Mouse (Mus musculus): Measurements from ENCODE around the gene Cacna1a. TPM values are rescaled to one million over a fixed set of nuclear protein-coding genes. Genes with fewer than 3 reads are reported as not detected.

Cacna1a gene
- polyA plus RNA-seq, 1 experiment from 2014 or later, result 5.3 TPM

DNA sequence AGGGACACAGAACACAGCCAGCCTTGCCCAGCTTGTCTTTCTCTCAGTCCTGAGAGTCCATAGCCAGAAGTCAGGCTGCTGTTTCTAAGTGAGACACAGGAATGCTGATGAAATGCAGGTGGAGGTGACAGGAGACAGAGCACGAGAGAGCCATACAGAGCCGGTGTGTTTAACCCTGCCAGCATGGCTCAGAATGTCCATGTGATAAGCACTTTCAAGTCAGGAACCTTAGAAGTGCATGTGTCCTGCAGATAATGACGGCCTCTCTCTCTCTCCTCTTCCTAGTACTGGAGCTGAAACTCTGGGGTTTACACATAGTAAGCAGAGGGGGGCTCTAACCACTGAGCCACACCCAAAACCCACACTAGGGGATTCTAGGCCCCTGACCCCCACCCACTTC, 157.3 kb downstream of the Cacna1a start:
- H3K36me3 ChIP-seq (ENCODE audit: control insufficient read depth, insufficient read depth, low read length), result no peaks in the 10 kb centered on the region
- no peaks in the 10 kb centered on the region for H3K27me3 ChIP-seq (ENCODE audit: control insufficient read depth, insufficient read depth, low read length)
- H3K9me3 ChIP-seq (ENCODE audit: control insufficient read depth, low read length), result no peaks in the 10 kb centered on the region
- no peak overlapping the region for H3K9ac ChIP-seq (ENCODE audit: low read length)
- H3K4me2 ChIP-seq (ENCODE audit: low read depth, severe bottlenecking), result no peak overlapping the region
- DNase-seq (ENCODE audit: low spot score) (no peak), ATAC-seq (ENCODE audit: insufficient number of reproducible peaks, low FRiP score, low TSS enrichment, low read depth) (no peak)
- WGBS, result 48% methylated on average over 3 of the region's 3 CpGs
- peaks cover 5% of the 10 kb centered on the region; the same call in 1 of the 2 replicates for H3K4me1 ChIP-seq (ENCODE audit: control insufficient read depth, insufficient read depth, low read length)
- no peak overlapping the region for H3K4me3 ChIP-seq (ENCODE audit: low read depth, low read length)
- H3K27ac ChIP-seq (replicated peaks; ENCODE audit: low read depth, low read length), result no peak overlapping the region

DNA sequence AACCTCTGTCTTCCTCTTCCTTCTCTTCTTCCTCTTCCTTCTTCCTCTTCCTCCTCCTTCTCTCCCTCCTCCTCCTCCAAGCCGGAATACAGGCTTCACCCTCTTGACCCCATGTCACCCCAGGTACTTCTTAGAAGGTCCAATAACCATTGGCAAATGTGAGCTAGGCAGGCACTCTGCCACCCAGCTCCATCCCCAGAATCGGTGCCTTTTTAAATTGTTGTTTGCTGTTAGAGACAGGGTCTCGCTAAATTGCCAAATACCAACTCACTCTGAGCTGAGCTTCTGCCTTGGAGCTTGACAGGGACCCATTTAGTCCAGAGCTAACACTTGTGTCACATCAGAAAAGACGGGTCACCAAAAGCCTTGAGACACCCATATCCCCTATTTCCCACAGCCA, 164.2 kb downstream of the Cacna1a start:
- WGBS, result 77% methylated on average over 4 of the region's 4 CpGs
- Histone ChIP-seq H3K27ac (replicated peaks; ENCODE audit: low read depth, low read length) (no peak overlapping the region), H3K9me3 (ENCODE audit: control insufficient read depth, low read length) (no peaks in the 10 kb centered on the region), H3K4me2 (ENCODE audit: low read depth, severe bottlenecking) (no peak overlapping the region), H3K4me1 (ENCODE audit: control insufficient read depth, insufficient read depth, low read length) (no peaks in the 10 kb centered on the region), H3K36me3 (ENCODE audit: control insufficient read depth, insufficient read depth, low read length) (no peaks in the 10 kb centered on the region), H3K9ac (ENCODE audit: low read length) (no peak overlapping the region), H3K4me3 (ENCODE audit: low read depth, low read length) (no peak overlapping the region), H3K27me3 (ENCODE audit: control insufficient read depth, insufficient read depth, low read length) (peaks cover 15% of the 10 kb centered on the region)
- ATAC-seq (ENCODE audit: insufficient number of reproducible peaks, low FRiP score, low TSS enrichment, low read depth) (no peak), DNase-seq (ENCODE audit: low spot score) (no peak)

DNA sequence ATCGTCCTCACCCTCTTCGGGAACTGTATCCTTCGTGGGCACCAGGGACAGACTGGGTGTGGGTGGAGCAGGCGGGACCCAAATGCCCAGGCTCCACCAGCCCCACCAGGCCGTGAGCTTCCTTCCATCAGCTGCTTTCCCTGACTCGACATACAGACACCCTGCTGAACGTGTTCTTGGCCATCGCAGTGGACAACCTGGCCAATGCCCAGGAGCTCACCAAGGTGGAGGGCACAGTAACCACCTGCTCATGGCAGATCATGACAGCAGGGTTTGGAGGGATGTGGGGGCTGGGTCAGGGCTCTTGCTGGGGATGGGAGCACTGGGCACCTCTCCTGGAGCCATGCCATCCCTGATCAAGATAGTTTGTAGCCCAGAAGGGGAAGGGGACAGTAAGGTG, 164.9 kb downstream of the Cacna1a start:
- Histone ChIP-seq H3K36me3 (ENCODE audit: control insufficient read depth, insufficient read depth, low read length) (no peaks in the 10 kb centered on the region), H3K9me3 (ENCODE audit: control insufficient read depth, low read length) (no peaks in the 10 kb centered on the region), H3K4me2 (ENCODE audit: low read depth, severe bottlenecking) (no peak overlapping the region), H3K27me3 (ENCODE audit: control insufficient read depth, insufficient read depth, low read length) (peaks cover 22% of the 10 kb centered on the region), H3K9ac (ENCODE audit: low read length) (no peak overlapping the region), H3K4me1 (ENCODE audit: control insufficient read depth, insufficient read depth, low read length) (no peaks in the 10 kb centered on the region), H3K27ac (replicated peaks; ENCODE audit: low read depth, low read length) (no peak overlapping the region), H3K4me3 (ENCODE audit: low read depth, low read length) (no peak overlapping the region)
- WGBS, result 83% methylated on average over 8 of the region's 8 CpGs
- ATAC-seq (ENCODE audit: insufficient number of reproducible peaks, low FRiP score, low TSS enrichment, low read depth) (no peak), DNase-seq (ENCODE audit: low spot score) (no peak)

DNA sequence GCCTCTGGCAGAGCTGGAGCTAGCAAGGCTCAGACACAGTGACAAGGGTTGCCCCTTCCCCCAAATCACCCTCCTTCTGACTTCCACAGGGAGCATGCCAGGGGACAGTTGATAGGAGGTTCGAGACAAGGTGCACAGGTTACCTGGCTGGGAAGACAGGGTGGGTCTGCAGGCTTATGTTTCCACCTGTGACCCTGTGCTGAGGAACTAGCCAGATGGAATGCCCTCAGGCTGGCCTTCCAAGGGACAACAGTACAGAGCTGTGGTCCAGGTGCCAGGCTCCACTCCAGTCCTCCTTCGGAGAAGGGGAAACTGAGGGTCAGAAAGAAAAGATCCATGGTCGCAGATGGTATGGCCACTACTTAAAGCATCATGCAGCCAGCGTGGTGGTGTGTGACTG, 165.4 kb downstream of the Cacna1a start:
- Histone ChIP-seq H3K27ac (replicated peaks; ENCODE audit: low read depth, low read length) (no peak overlapping the region), H3K9ac (ENCODE audit: low read length) (no peak overlapping the region), H3K27me3 (ENCODE audit: control insufficient read depth, insufficient read depth, low read length) (peaks cover 27% of the 10 kb centered on the region), H3K4me3 (ENCODE audit: low read depth, low read length) (no peak overlapping the region), H3K4me2 (ENCODE audit: low read depth, severe bottlenecking) (no peak overlapping the region), H3K9me3 (ENCODE audit: control insufficient read depth, low read length) (no peaks in the 10 kb centered on the region), H3K36me3 (ENCODE audit: control insufficient read depth, insufficient read depth, low read length) (no peaks in the 10 kb centered on the region), H3K4me1 (ENCODE audit: control insufficient read depth, insufficient read depth, low read length) (no peaks in the 10 kb centered on the region)
- 82% methylated on average over 4 of the region's 4 CpGs for WGBS
- DNase-seq (ENCODE audit: low spot score), result no peak
- no peak for ATAC-seq (ENCODE audit: insufficient number of reproducible peaks, low FRiP score, low TSS enrichment, low read depth)

DNA sequence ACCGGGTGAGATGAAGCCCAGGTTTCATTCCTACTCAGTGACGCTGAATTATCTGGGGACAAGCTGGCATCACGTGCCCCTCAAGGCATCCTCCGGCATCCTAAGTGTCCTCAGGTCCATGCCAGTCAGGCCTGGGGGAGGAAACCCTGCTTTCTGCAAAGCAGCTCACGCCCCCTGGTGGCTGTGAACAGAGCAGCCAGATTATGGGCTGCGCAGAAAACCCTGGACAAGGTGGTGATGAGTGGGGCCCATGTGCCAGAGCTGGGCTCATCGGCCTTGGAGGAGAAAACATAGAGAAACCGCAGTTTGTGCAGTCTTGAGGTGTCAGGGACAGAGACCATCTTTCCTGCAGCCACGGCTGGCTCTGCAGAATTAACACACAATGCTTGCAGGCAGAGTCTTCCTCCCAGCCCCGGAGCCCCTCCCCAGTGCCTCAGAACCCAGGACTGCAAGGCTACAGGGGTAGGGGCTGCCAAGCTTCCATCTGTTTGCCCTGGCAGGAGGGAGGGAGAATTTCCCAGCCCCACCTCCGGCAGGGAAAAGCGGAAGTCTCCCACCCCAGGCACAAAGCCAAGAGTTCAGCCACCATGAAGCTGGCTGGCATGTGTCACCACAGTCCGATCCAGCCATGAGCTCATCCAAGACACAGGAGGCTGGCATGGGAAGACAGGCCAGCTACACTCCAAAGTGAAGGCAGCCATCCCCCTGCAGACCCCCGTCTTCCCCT, 166.2 kb downstream of the Cacna1a start:
- Histone ChIP-seq H3K27me3 (ENCODE audit: control insufficient read depth, insufficient read depth, low read length) (peaks cover 35% of the 10 kb centered on the region), H3K36me3 (ENCODE audit: control insufficient read depth, insufficient read depth, low read length) (no peaks in the 10 kb centered on the region), H3K27ac (replicated peaks; ENCODE audit: low read depth, low read length) (no peak overlapping the region), H3K9me3 (ENCODE audit: control insufficient read depth, low read length) (no peaks in the 10 kb centered on the region), H3K9ac (ENCODE audit: low read length) (no peak overlapping the region), H3K4me1 (ENCODE audit: control insufficient read depth, insufficient read depth, low read length) (0 out of 2 replicates have a peak, but pooled peaks cover 4% of the 10 kb centered on the region), H3K4me3 (ENCODE audit: low read depth, low read length) (no peak overlapping the region), H3K4me2 (ENCODE audit: low read depth, severe bottlenecking) (no peak overlapping the region)
- ATAC-seq (ENCODE audit: insufficient number of reproducible peaks, low FRiP score, low TSS enrichment, low read depth) (no peak), DNase-seq (ENCODE audit: low spot score) (peak; percentile 74)
- WGBS, result 51% methylated on average over 14 of the region's 14 CpGs

DNA sequence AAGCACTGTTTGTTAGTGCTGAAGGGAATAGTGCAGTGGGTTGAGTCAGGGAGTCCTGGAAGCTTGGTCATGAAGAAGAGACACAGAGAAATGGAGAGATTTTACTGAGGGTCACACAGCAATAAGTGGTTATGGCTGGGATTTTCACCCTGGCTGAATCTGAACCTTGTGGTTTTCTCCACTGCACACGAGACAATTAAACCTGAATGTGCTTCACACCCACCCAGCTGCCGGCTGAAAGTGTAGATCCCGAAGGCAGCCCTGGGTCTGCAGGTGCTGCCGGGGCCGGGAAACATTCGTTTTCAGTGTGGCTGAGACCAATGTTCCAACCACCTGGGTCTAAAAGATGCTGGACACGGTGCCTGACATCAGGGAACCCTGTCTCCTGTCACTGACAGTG, 167.0 kb downstream of the Cacna1a start:
- Histone ChIP-seq H3K27me3 (ENCODE audit: control insufficient read depth, insufficient read depth, low read length) (peaks cover 43% of the 10 kb centered on the region), H3K9me3 (ENCODE audit: control insufficient read depth, low read length) (no peaks in the 10 kb centered on the region), H3K4me3 (ENCODE audit: low read depth, low read length) (no peak overlapping the region), H3K9ac (ENCODE audit: low read length) (no peak overlapping the region), H3K4me2 (ENCODE audit: low read depth, severe bottlenecking) (no peak overlapping the region), H3K27ac (replicated peaks; ENCODE audit: low read depth, low read length) (no peak overlapping the region), H3K36me3 (ENCODE audit: control insufficient read depth, insufficient read depth, low read length) (no peaks in the 10 kb centered on the region), H3K4me1 (ENCODE audit: control insufficient read depth, insufficient read depth, low read length) (0 out of 2 replicates have a peak, but pooled peaks cover 4% of the 10 kb centered on the region)
- DNase-seq (ENCODE audit: low spot score), result no peak
- no peak for ATAC-seq (ENCODE audit: insufficient number of reproducible peaks, low FRiP score, low TSS enrichment, low read depth)
- 69% methylated on average over 7 of the region's 7 CpGs for WGBS

DNA sequence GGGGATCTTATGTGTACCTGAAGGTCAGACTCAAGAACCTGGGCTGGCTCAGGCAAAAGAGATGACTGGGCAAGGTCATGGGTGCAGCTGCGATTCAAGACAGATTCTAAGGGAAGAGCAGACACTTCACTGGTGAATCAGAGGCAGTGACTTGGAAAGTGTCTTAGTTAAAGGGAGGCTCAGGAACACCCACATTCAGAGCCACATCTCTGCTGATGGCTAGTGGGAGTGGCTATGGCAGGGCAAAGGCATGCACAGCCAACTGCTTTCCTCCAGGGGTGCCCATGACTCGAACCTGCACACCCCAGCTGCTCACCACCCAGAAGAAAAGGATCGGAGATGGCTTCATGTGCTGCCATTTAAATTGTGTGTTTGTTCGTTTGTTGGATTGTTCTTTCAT, 169.7 kb downstream of the Cacna1a start:
- H3K4me1 ChIP-seq (ENCODE audit: control insufficient read depth, insufficient read depth, low read length), result 0 out of 2 replicates have a peak, but pooled peaks cover 4% of the 10 kb centered on the region
- H3K9ac ChIP-seq (ENCODE audit: low read length), result no peak overlapping the region
- no peaks in the 10 kb centered on the region for H3K9me3 ChIP-seq (ENCODE audit: control insufficient read depth, low read length)
- H3K36me3 ChIP-seq (ENCODE audit: control insufficient read depth, insufficient read depth, low read length), result no peaks in the 10 kb centered on the region
- DNase-seq (ENCODE audit: low spot score) (no peak), ATAC-seq (ENCODE audit: insufficient number of reproducible peaks, low FRiP score, low TSS enrichment, low read depth) (no peak)
- H3K4me3 ChIP-seq (ENCODE audit: low read depth, low read length), result no peak overlapping the region
- no peak overlapping the region for H3K4me2 ChIP-seq (ENCODE audit: low read depth, severe bottlenecking)
- 79% methylated on average over 4 of the region's 4 CpGs for WGBS
- H3K27me3 ChIP-seq (ENCODE audit: control insufficient read depth, insufficient read depth, low read length), result peaks cover 55% of the 10 kb centered on the region
- H3K27ac ChIP-seq (replicated peaks; ENCODE audit: low read depth, low read length), result no peak overlapping the region

DNA sequence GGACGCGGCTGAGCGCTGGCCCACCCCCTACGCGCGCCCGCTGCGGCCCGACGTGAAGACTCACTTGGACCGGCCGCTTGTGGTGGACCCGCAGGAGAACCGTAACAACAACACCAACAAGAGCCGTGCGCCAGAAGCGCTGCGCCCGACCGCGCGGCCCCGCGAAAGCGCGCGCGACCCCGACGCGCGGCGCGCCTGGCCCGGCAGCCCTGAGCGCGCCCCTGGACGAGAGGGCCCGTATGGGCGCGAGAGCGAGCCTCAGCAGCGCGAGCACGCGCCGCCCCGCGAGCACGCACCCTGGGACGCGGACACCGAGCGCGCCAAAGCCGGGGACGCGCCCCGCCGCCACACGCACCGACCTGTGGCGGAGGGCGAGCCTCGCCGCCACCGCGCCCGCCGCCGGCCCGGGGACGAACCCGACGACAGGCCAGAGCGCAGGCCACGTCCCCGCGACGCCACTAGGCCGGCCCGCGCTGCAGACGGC, 170.9 kb downstream of the Cacna1a start:
- peak overlapping the region; percentile 35 for H3K4me3 ChIP-seq (ENCODE audit: low read depth, low read length)
- no peak overlapping the region for H3K27ac ChIP-seq (replicated peaks; ENCODE audit: low read depth, low read length)
- peak; percentile 44 for DNase-seq (ENCODE audit: low spot score)
- H3K36me3 ChIP-seq (ENCODE audit: control insufficient read depth, insufficient read depth, low read length), result no peaks in the 10 kb centered on the region
- peaks cover 55% of the 10 kb centered on the region for H3K27me3 ChIP-seq (ENCODE audit: control insufficient read depth, insufficient read depth, low read length)
- under 1% methylated on average over 81 of the region's 84 CpGs for WGBS
- no peaks in the 10 kb centered on the region for H3K9me3 ChIP-seq (ENCODE audit: control insufficient read depth, low read length)
- H3K9ac ChIP-seq (ENCODE audit: low read length), result peak overlapping the region; percentile 12; the same call in 1 of the 2 replicates
- ATAC-seq (ENCODE audit: insufficient number of reproducible peaks, low FRiP score, low TSS enrichment, low read depth), result no peak
- 0 out of 2 replicates have a peak, but pooled peaks cover 4% of the 10 kb centered on the region for H3K4me1 ChIP-seq (ENCODE audit: control insufficient read depth, insufficient read depth, low read length)
- H3K4me2 ChIP-seq (ENCODE audit: low read depth, severe bottlenecking), result peak overlapping the region; percentile 54

All from limb, embryonic 11.5 days (tissue).